Mouse (Mus musculus) B cell, adult 2 months (primary cell): Measurements from ENCODE around the gene Ldb3.
A peak's percentile ranks its signal among the peaks of the same experiment; 100 is the strongest.

ENCODE experiments used
- DNase-seq, 2 experiments: peaks; one replicate each; pipeline ENCODE4 v3.0.0; 2022

The Ldb3 gene

DNA sequence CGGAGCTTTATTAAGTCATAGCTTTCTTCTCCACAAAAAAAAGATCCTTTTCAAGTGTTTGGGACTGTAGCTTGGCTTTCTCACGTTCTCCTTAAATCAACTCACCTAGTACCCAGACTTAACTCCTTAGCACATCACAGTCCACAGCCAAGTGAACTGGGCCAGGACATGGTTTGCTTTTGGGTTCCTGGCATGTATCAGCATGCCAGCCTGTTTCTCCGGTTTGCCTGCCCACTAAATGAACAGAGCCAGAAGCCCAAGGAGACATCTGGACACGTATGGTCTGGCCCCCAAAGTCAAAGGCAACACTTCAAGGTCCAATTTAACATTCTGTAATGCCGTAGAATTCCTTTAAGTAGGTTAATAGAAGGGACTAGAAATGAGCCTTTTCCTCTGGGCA lies 84.1 kb downstream of the Ldb3 start:
- DNase-seq, result no peak

DNA sequence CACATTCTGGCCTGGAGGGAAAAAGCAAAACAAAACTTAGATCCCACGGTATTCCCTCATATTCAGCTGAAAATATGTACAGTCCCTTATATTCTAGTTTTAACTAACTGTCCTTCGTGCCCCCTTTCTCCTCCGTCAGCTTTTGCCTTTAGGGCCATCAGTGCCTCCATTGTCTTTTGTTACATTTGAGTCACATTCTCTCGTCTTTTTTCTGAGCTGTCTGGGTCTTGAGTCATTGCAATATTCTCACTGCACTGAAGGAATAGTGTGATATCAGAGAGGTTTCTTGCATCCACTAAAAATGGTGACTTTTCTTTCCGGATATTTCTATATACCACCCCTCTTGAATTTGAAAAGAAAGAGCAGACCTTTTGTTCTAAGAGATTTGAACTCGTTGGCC lies 84.7 kb downstream of the Ldb3 start:
- no peak for DNase-seq

DNA sequence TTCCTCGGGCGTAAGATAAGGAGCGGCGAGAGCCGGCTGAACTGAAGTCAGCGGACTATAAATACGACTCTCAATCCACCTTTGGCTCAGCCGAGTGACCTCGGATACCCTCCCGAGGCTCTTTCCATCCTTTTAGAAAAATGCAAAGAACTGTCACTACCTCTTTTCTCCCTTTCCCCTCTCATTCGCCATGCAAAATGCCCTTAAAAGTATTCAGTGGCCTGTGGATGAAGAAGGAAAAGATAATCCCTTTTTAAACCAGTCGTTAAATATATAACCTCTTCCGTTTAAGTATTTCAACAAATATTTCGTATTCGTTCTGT lies 85.2 kb downstream of the Ldb3 start, which contains the start of gene Bmpr1a:
Gene Bmpr1a (minus strand): TSS at position 17 of the 323 bp plus-strand sequence.
- DNase-seq, result no peak

DNA sequence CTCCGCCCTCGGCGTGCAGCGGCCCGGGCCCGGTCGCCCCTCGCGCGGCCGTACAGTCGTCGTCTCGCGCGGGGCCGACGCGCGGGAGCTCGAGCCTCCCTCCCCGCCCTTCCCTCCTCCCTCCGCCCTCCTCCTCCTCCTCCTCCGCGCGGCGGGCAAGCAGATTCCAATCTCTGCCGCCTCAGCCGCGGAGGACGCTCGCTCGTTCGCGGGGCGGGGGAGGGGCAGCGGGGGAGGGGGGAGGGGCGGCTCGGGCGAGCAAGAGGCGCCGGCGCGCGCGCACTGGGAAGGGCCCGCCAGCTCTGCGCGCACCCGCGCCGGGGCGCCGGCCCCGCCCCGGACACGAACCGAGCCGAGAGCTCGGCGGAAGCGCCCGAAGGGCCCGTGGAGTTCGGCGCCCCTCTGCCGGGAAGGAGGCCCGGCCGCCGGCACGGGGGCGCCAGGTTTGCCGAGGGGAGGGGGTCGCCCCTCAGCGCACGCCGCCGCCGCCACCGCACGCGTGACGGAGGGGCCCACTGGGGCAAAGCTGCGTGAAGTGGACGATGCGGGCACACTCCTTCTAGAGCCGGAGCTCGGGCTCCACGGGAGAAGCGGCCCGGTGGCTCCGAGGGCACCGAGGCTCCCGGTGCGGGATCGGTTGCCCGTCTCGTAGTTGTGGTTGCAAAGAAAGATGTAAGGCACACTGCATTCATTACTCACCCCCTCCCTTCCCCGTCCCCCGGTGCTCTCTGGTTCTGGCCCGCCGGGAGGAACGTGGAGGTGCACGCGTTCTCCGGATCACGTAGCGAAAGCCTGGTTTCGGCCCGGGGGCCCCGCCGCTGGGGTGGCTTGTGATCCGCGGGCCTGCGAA lies 85.8 kb downstream of the Ldb3 start:
- DNase-seq, result peak; percentile 50 to 55

DNA sequence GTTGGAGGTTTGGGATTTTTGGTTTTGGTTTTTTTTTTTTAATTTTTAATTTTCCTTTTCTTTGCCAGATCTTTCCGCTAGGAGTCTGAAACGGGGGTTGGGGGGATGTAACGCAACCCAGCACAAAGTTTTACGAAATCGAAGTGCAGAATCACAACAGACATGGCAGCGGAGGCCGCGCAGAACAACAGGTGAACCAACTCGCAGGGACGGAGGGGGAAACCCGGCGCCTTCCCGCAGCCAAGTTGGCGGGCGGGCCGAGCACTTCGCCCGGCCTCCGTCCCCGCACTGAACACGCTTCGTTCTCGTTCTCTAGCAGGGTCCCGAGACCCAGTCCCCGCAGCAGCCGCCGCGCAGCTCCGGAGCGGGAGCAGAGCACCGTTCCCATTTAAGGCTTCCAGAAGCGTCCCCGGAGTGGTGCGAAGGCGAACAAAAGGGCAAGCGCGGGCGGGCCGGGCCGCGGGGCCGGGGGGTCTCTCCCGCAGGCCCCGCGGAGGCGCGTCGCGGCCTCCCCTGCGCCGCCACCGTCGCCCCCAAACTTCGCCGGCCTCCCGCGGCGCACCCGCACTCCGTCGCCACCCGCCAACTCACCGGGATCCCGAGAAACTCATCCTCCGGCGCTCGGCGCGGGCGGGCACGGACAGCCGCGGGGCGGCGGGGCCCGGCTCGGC lies 86.5 kb downstream of the Ldb3 start:
- peak; percentile 43 to 49 for DNase-seq

DNA sequence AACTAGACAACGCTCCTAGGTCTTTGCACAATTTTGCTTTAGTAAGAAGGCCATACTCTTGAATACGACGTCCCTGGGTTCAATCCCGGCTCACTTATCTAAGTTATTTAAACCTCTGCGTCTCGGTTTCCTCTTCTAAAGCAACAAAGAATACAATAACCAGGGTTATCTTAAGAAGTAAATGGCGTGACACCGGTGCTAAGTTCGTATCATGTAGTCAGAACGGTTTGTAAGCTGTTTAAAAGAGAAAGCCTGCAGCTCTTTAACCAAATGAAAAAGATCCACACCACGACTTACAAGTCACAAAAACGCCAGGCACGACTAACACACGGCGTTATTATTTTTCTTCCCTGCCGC lies 87.1 kb downstream of the Ldb3 start:
- peak; percentile 16 to 19 for DNase-seq

DNA sequence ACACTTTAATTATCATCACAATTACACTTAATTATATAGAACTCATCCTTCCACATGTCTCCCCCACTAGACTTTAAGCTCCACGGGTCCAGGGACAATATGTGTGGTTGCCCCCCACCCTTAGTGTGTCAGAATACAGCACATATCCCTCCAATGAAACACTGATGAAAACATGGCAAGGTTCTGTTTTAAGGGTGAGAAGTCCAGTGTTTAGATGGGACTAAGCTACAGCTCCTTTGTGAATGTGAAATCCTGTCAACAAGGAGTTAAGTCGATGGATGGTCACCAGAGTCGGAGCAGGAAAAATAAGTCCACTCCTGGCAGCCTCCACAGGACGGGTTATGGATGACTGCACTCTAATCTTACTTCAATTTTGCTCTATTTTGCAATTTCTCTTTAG lies 88.2 kb downstream of the Ldb3 start:
- DNase-seq, result no peak

DNA sequence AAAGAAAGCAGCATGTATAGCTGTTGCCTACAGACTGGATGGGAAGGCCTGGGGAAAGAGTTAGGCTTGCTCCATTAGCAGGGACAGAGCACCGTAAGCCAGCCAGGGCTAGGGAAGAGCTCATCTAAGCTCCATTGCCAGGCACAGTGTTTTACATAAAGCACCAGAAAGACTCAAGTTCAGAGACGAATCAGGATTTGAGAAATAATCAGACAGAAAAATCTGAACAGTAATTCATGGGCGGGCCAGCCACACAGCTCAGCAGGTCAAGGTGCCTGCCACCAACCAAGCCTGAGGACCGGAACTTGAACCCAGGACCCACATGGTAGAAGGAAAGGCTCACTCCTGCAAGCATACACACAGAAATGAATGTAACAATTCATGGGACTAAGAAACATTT lies 88.8 kb downstream of the Ldb3 start:
- no peak for DNase-seq

DNA sequence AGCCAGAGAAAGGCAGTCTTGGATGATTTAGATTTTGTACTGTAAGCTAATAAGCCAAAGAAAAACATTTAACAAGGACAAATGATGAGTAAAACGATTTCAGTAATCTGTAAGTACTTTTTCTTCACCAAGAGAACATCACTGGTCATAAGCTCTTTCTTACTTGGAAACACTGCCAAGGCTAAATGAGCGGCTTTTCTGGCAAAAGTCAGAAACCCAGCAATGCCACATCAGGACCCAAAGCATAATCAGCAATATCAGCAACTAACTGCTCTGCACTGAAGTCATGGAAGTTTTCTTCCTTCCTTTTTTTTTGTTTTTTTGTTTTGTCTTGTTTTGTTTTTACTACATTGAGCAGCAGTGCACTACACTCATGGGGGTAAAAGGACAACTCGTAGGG lies 91.1 kb downstream of the Ldb3 start:
- DNase-seq, result no peak

DNA sequence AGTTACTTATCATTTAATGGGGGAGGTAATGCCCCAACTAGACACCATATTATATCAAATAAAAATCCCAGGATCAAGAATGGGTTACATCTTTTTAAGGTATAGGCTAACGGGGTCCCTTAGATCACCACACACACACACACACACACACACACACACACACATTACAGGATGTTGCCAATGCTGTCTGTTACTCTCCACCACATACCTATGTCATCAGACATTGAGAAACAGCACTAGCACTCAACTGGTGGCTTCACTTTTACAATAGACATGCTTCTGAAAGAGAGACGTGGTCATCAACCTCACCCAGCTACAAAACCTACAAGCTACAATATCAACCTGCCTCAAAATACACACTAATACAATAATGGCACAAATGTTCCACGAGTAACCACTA lies 94.8 kb downstream of the Ldb3 start:
- no peak for DNase-seq

DNA sequence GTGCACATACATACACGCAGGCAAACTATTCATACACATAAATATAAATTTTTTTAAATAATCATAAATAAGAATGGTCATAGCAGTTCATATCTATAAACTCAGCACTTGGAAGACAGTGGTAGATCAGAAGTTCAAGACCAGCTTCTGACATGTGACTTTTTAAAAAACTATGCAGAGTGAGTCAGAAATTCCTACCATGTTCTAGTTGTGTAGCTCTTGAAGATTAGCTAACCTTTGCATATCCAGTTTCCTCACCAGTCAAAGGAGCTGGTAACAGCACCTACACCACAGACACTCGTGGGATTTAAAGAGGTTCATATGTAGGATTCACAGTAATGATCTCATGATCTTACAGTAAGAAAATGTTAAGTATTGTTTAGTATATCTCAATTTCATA lies 95.8 kb downstream of the Ldb3 start:
- DNase-seq, result no peak

DNA sequence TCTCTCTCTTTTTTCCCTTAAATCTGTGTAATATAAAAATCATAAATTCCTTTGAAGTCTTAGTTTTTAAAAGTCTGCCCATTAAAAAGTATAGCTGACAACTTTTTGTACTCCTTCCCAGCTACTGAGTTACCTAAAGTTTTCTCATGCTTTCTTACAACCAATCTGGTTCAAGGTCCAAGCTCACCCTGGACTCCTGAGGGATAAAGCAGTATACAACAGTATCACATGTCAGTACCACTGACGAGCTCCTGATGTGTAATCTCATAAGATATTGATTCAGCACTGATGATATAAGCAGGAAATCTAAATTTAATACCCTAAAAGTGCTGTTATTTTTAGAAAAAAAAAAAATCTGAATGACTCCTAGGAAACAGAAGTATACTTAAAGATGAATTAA lies 97.5 kb downstream of the Ldb3 start:
- DNase-seq, result no peak

DNA sequence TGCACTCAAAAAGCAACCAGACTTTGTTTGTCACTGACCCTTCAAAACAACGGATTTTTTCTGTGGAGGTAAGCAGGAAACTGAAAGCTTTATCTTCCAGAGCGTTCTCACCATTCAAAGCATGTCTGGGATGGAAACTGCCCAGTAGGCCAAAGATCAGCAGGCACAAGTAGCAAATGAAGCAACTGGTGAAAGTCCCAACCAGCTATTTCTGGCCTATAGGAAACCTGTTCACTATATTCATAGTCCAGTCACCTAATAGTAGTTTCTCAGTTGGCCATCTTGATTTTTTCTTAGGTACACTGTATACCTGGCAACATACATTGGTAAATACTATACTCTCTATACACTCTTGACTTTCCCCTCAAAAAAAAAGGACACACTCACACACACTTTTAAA lies 98.6 kb downstream of the Ldb3 start:
- DNase-seq, result no peak

DNA sequence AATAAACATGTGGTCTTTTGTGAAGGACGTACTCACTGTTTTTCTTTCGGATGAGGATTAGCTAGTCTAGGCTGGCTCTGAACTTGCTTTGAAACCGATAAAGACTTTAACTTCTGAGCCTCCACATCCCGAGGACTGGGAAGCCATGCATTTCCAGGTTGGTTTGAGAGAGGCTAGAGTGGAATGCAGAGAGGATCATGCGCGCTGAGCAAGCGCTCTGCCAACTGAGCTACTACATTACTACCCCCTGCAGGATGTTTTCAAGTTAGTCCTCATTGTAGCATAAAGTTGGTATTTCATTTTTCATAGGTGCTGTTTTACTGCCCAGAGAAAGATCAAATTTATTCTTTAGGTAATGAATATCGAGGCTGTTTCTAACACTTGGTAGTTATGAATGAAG lies 102.3 kb downstream of the Ldb3 start:
- DNase-seq, result no peak

DNA sequence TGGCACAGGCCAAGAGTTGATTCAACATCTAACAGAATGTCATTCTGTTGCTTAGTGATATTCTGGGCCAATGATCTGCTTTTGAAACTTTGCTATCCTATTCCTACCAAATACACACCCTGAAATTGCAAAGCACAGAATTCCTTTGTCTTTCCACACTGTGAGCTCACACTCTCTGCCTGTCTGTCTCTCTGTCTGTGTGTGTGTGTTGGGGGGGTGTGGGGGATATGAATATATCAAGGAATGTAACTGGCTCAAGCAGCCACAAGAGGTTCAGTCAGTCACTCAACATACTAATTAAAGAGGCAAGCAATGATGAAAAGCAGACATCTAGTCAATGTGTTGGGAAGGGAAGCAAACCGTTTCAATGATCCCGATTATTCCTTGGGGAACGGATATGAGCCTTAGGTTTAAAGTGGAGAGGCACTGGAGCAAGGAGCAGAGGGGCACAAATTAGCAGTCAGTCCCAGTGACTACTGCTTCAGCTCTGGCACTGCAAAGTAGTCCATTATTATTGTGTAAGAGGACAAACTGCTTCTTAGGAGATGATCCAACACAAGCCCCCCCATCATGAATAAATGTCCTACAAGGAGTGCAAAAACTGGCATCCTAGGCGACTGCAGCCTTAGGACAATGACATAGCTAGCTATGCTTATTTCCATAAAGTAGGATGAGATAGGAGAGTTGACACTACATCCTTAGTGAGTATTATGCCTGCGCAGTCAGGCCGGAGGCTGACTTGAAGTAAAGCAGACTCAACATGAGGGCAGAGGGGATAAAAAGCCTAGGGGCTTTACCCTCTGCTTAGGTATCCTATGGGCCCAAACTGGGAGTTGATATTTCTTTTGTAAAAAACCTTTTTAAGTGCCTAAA lies 104.8 kb downstream of the Ldb3 start:
- DNase-seq, result no peak
